Mouse (Mus musculus): Measurements from ENCODE around the gene Gm11562. TPM values are rescaled to one million over a fixed set of nuclear protein-coding genes. Genes with fewer than 3 reads are reported as not detected.
A peak's percentile ranks its signal among the peaks of the same experiment; 100 is the strongest.

Gene Gm11562
- polyA plus RNA-seq, 1 experiment: not detected

GRCm38 (mm10) chr11:99590981-99591380 is 29.3 kb downstream of the Gm11562 start, which contains the start of gene Krtap1-3:
Gene Krtap1-3, minus strand, starts transcription at chr11:99591339.
- Histone ChIP-seq H3K27ac (ENCODE audit: insufficient read depth, low read length) (no peak within 1 kb of the TSS), H3K4me3 (ENCODE audit: insufficient read depth, low read length) (no peak within 1 kb of the TSS), H3K4me1 (ENCODE audit: control insufficient read depth, insufficient read depth, low read length) (no peaks in the 10 kb centered on the region)
- TF ChIP-seq POLR2A (IDR thresholded peaks at IDR 0.05; ENCODE audit: extremely low read depth, insufficient read depth, low read length) (no peak), CTCF (IDR thresholded peaks at IDR 0.05; ENCODE audit: extremely low read depth, insufficient read depth, low read length) (no peak)

GRCm38 (mm10) chr11:99585096-99585495 is 35.1 kb downstream of the Gm11562 start:
- Histone ChIP-seq H3K4me3 (ENCODE audit: insufficient read depth, low read length) (no peak overlapping the region), H3K4me1 (ENCODE audit: control insufficient read depth, insufficient read depth, low read length) (no peaks in the 10 kb centered on the region), H3K27ac (ENCODE audit: insufficient read depth, low read length) (no peak overlapping the region)
- no peak for TF ChIP-seq POLR2A (IDR thresholded peaks at IDR 0.05; ENCODE audit: extremely low read depth, insufficient read depth, low read length)
- no peak for TF ChIP-seq CTCF (IDR thresholded peaks at IDR 0.05; ENCODE audit: extremely low read depth, insufficient read depth, low read length)

GRCm38 (mm10) chr11:99583245-99583704 is 37.0 kb downstream of the Gm11562 start, which contains the start of gene Krtap1-4:
Gene Krtap1-4, minus strand, starts transcription at chr11:99583654.
- Histone ChIP-seq H3K4me1 (ENCODE audit: control insufficient read depth, insufficient read depth, low read length) (no peaks in the 10 kb centered on the region), H3K27ac (ENCODE audit: insufficient read depth, low read length) (no peak within 1 kb of the TSS), H3K4me3 (ENCODE audit: insufficient read depth, low read length) (no peak within 1 kb of the TSS)
- TF ChIP-seq CTCF (IDR thresholded peaks at IDR 0.05; ENCODE audit: extremely low read depth, insufficient read depth, low read length) (no peak), POLR2A (IDR thresholded peaks at IDR 0.05; ENCODE audit: extremely low read depth, insufficient read depth, low read length) (no peak)

GRCm38 (mm10) chr11:99581564-99581963 is 38.7 kb downstream of the Gm11562 start:
- no peaks in the 10 kb centered on the region for H3K4me1 ChIP-seq (ENCODE audit: control insufficient read depth, insufficient read depth, low read length)
- H3K4me3 ChIP-seq (ENCODE audit: insufficient read depth, low read length): no peak overlapping the region
- TF ChIP-seq POLR2A (IDR thresholded peaks at IDR 0.05; ENCODE audit: extremely low read depth, insufficient read depth, low read length) (no peak), CTCF (IDR thresholded peaks at IDR 0.05; ENCODE audit: extremely low read depth, insufficient read depth, low read length) (no peak)
- no peak overlapping the region for H3K27ac ChIP-seq (ENCODE audit: insufficient read depth, low read length)

- H3K27ac ChIP-seq (ENCODE audit: insufficient read depth, low read length): no peak overlapping the region
- no peak overlapping the region for H3K4me3 ChIP-seq (ENCODE audit: insufficient read depth, low read length)
- TF ChIP-seq POLR2A (IDR thresholded peaks at IDR 0.05; ENCODE audit: extremely low read depth, insufficient read depth, low read length) (no peak), CTCF (IDR thresholded peaks at IDR 0.05; ENCODE audit: extremely low read depth, insufficient read depth, low read length) (no peak)
- no peaks in the 10 kb centered on the region for H3K4me1 ChIP-seq (ENCODE audit: control insufficient read depth, insufficient read depth, low read length)
Observed at GRCm38 (mm10) chr11:99581051-99581450, 39.2 kb downstream of the Gm11562 start.

- no peaks in the 10 kb centered on the region for H3K4me1 ChIP-seq (ENCODE audit: control insufficient read depth, insufficient read depth, low read length)
- H3K4me3 ChIP-seq (ENCODE audit: insufficient read depth, low read length): no peak within 1 kb of the TSS
- TF ChIP-seq POLR2A (IDR thresholded peaks at IDR 0.05; ENCODE audit: extremely low read depth, insufficient read depth, low read length) (no peak), CTCF (IDR thresholded peaks at IDR 0.05; ENCODE audit: extremely low read depth, insufficient read depth, low read length) (no peak)
- no peak within 1 kb of the TSS for H3K27ac ChIP-seq (ENCODE audit: insufficient read depth, low read length)
Observed at GRCm38 (mm10) chr11:99580636-99581035, 39.6 kb downstream of the Gm11562 start, which contains the start of gene Krtap1-5. Gene Krtap1-5, minus strand, starts transcription at chr11:99581016.

GRCm38 (mm10) chr11:99574106-99574505 is 46.1 kb downstream of the Gm11562 start:
- TF ChIP-seq CTCF (IDR thresholded peaks at IDR 0.05; ENCODE audit: extremely low read depth, insufficient read depth, low read length) (peak; percentile 62), POLR2A (IDR thresholded peaks at IDR 0.05; ENCODE audit: extremely low read depth, insufficient read depth, low read length) (no peak)
- Histone ChIP-seq H3K4me1 (ENCODE audit: control insufficient read depth, insufficient read depth, low read length) (no peaks in the 10 kb centered on the region), H3K27ac (ENCODE audit: insufficient read depth, low read length) (no peak overlapping the region), H3K4me3 (ENCODE audit: insufficient read depth, low read length) (no peak overlapping the region)

GRCm38 (mm10) chr11:99573164-99573563 is 47.1 kb downstream of the Gm11562 start:
- TF ChIP-seq CTCF (IDR thresholded peaks at IDR 0.05; ENCODE audit: extremely low read depth, insufficient read depth, low read length) (no peak), POLR2A (IDR thresholded peaks at IDR 0.05; ENCODE audit: extremely low read depth, insufficient read depth, low read length) (no peak)
- H3K27ac ChIP-seq (ENCODE audit: insufficient read depth, low read length): no peak overlapping the region
- no peak overlapping the region for H3K4me3 ChIP-seq (ENCODE audit: insufficient read depth, low read length)
- no peaks in the 10 kb centered on the region for H3K4me1 ChIP-seq (ENCODE audit: control insufficient read depth, insufficient read depth, low read length)

Other genes starting within 250 kb of the Gm11562 start
- 0.15 and 0.25 TPM in 2 replicates for gene Krt28, start 245.5 kb downstream of the Gm11562 start, polyA plus RNA-seq (2012; rRNA removed)
- 10.5 and 12.9 TPM in 2 replicates for gene Krt10, start 231.1 kb downstream of the Gm11562 start, polyA plus RNA-seq (2012; rRNA removed)
- gene Krt12, start 198.2 kb downstream of the Gm11562 start, polyA plus RNA-seq (2012; rRNA removed): 16.4 and 16.9 TPM in 2 replicates
- 0.06 and 0.13 TPM in 2 replicates for gene Krt20, start 182.3 kb downstream of the Gm11562 start, polyA plus RNA-seq (2012; rRNA removed)
- not detected in 2 replicates for gene Krt23, start 127.3 kb downstream of the Gm11562 start, polyA plus RNA-seq (2012; rRNA removed)
- not detected in 2 replicates for gene Krt39, start 99.1 kb downstream of the Gm11562 start, polyA plus RNA-seq (2012; rRNA removed)
- gene Krt40, start 77.3 kb downstream of the Gm11562 start, polyA plus RNA-seq (2012; rRNA removed): not detected in 2 replicates
- gene Krtap3-3, start 69.6 kb downstream of the Gm11562 start, polyA plus RNA-seq (2012; rRNA removed): not detected in 2 replicates
- not detected in 2 replicates for gene Krtap3-2, start 63.6 kb downstream of the Gm11562 start, polyA plus RNA-seq (2012; rRNA removed)
- not detected in 2 replicates for gene Gm11939, start 61.0 kb downstream of the Gm11562 start, polyA plus RNA-seq (2012; rRNA removed)
- gene Krtap3-1, start 53.8 kb downstream of the Gm11562 start, polyA plus RNA-seq (2012; rRNA removed): not detected in 2 replicates
- gene Krtap1-5, start 39.4 kb downstream of the Gm11562 start, polyA plus RNA-seq (2012; rRNA removed): not detected in 2 replicates
- not detected in 2 replicates for gene Krtap1-4, start 36.8 kb downstream of the Gm11562 start, polyA plus RNA-seq (2012; rRNA removed)
- not detected in 2 replicates for gene Krtap1-3, start 29.1 kb downstream of the Gm11562 start, polyA plus RNA-seq (2012; rRNA removed)
- not detected in 2 replicates for gene Krtap9-3, start 22.3 kb downstream of the Gm11562 start, polyA plus RNA-seq (2012; rRNA removed)
- not detected in 2 replicates for gene Gm11938, start 17.1 kb downstream of the Gm11562 start, polyA plus RNA-seq (2012; rRNA removed)
- not detected in 2 replicates for gene Gm11937, start 10.2 kb downstream of the Gm11562 start, polyA plus RNA-seq (2012; rRNA removed)
- not detected in 2 replicates for gene Krtap2-4, start 5.6 kb downstream of the Gm11562 start, polyA plus RNA-seq (2012; rRNA removed)
- not detected in 2 replicates for gene Krtap4-1, start 7.8 kb upstream of the Gm11562 start, polyA plus RNA-seq (2012; rRNA removed)
- not detected in 2 replicates for gene Krtap4-2, start 14.6 kb upstream of the Gm11562 start, polyA plus RNA-seq (2012; rRNA removed)
- not detected in 2 replicates for gene Krtap4-7, start 23.7 kb upstream of the Gm11562 start, polyA plus RNA-seq (2012; rRNA removed)
- not detected in 2 replicates for gene Gm11555, start 29.8 kb upstream of the Gm11562 start, polyA plus RNA-seq (2012; rRNA removed)
- not detected in 2 replicates for gene Gm11563, start 38.5 kb upstream of the Gm11562 start, polyA plus RNA-seq (2012; rRNA removed)
- gene Krtap4-6, start 45.5 kb upstream of the Gm11562 start, polyA plus RNA-seq (2012; rRNA removed): not detected in 2 replicates
- gene Gm14190, start 70.3 kb upstream of the Gm11562 start, polyA plus RNA-seq (2012; rRNA removed): not detected in 2 replicates
- gene Gm14180, start 113.9 kb upstream of the Gm11562 start, polyA plus RNA-seq (2012; rRNA removed): not detected in 2 replicates
- not detected in 2 replicates for gene Gm11595, start 152.5 kb upstream of the Gm11562 start, polyA plus RNA-seq (2012; rRNA removed)
- gene Krtap4-8, start 160.3 kb upstream of the Gm11562 start, polyA plus RNA-seq (2012; rRNA removed): not detected in 2 replicates
- gene Krtap4-9, start 164.8 kb upstream of the Gm11562 start, polyA plus RNA-seq (2012; rRNA removed): not detected in 2 replicates
- gene Gm11596, start 173.0 kb upstream of the Gm11562 start, polyA plus RNA-seq (2012; rRNA removed): not detected in 2 replicates
- gene Gm11569, start 178.5 kb upstream of the Gm11562 start, polyA plus RNA-seq (2012; rRNA removed): not detected in 2 replicates
- not detected in 2 replicates for gene Gm11554, start 184.0 kb upstream of the Gm11562 start, polyA plus RNA-seq (2012; rRNA removed)
- gene Krtap4-13, start 189.5 kb upstream of the Gm11562 start, polyA plus RNA-seq (2012; rRNA removed): not detected in 2 replicates
- gene Gm11564, start 195.2 kb upstream of the Gm11562 start, polyA plus RNA-seq (2012; rRNA removed): not detected in 2 replicates
- gene 2300003K06Rik, start 217.6 kb upstream of the Gm11562 start, polyA plus RNA-seq (2012; rRNA removed): not detected in 2 replicates
- not detected in 2 replicates for gene Krtap4-16, start 231.2 kb upstream of the Gm11562 start, polyA plus RNA-seq (2012; rRNA removed)
- gene Gm11568, start 237.5 kb upstream of the Gm11562 start, polyA plus RNA-seq (2012; rRNA removed): not detected in 2 replicates
- gene Gm11559, start 244.0 kb upstream of the Gm11562 start, polyA plus RNA-seq (2012; rRNA removed): not detected in 2 replicates

All from cortical plate, adult 2 months (tissue).